Mouse (Mus musculus) megakaryocyte-erythroid progenitor cell, adult 5-6 weeks (primary cell): ENCODE results near the gene Vmn2r96. TPM values are rescaled to one million over a fixed set of nuclear protein-coding genes. Genes with fewer than 3 reads are reported as not detected.
"Not testable (repeated sequence)": the region's sequence is repeated elsewhere in the genome, so short reads cannot be mapped to it uniquely, and the experiment has no call there.

Experiments
- ATAC-seq: replicated peaks from 2 replicates; pipeline ENCODE4 v1.8.0; 2016; ENCODE audit warnings: mild to moderate bottlenecking, inconsistent platforms; ENCODE audit not compliant: severe bottlenecking, poor library complexity, low FRiP score, low TSS enrichment
- total RNA-seq, 2 experiments: library from RNA; stranded (forward) in 1 of 2; stranded (reverse) in 1 of 2; fragments of 200-1000, 215-1000 nt in 1 of 2; fragments of >200 nt in 1 of 2; fragmentation: Nextera tagmentation in 1 of 2; gene quantifications; 2 replicates each; pipeline ENCODE4 v1.2.3; 2014 to 2017

Vmn2r96 gene
- total RNA-seq (2014; fragmentation: Nextera tagmentation) (1.1 TPM in 1 of 2 replicates, not detected in the other), total RNA-seq (2017) (not detected in 2 replicates)

GRCm38 (mm10) chr17:18572851-18573250 is at the start of gene Vmn2r96:
Vmn2r96 (plus strand) TSS chr17:18573151.
- ATAC-seq: not testable (repeated sequence)

DNA sequence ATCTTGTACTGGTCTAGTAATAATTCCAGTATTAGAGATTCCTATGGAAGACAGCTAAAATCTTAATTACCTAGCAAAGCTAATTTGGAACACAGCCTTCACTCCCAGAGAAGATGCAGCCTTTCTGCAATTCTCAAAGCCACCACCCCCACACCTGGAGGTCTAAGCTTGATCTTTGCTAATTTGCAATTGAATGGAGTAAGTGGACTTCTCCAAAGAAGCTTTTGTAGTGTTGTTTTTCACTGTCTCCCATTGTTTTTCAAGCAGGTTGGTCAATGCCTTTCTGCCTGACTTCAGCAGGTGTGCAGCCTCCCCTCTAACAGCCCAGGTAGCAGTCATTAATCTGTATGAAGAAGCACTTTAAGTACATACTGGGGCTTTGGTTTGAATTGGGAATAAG is 49.6 kb upstream of the Vmn2r96 start:
- no peak for ATAC-seq

DNA sequence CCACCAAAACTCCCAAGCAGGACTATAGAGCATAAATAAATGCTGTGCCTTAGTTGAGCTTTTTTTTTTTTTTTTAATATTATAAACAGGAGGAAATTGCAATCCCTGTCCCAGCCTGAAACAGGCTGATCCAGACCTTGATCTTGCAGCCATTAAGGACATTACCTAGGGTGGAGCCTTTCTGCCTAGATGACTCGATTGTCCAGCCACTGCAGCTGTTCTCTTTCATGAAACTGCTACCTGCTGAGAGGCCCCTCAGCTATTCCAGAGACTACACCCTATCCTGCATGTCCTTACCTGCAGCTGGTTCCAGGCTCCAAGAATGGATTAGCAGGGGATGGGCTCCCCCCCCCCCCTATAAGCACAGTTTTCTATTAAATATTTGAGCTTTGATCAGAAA is 49.0 kb upstream of the Vmn2r96 start:
- no peak for ATAC-seq

DNA sequence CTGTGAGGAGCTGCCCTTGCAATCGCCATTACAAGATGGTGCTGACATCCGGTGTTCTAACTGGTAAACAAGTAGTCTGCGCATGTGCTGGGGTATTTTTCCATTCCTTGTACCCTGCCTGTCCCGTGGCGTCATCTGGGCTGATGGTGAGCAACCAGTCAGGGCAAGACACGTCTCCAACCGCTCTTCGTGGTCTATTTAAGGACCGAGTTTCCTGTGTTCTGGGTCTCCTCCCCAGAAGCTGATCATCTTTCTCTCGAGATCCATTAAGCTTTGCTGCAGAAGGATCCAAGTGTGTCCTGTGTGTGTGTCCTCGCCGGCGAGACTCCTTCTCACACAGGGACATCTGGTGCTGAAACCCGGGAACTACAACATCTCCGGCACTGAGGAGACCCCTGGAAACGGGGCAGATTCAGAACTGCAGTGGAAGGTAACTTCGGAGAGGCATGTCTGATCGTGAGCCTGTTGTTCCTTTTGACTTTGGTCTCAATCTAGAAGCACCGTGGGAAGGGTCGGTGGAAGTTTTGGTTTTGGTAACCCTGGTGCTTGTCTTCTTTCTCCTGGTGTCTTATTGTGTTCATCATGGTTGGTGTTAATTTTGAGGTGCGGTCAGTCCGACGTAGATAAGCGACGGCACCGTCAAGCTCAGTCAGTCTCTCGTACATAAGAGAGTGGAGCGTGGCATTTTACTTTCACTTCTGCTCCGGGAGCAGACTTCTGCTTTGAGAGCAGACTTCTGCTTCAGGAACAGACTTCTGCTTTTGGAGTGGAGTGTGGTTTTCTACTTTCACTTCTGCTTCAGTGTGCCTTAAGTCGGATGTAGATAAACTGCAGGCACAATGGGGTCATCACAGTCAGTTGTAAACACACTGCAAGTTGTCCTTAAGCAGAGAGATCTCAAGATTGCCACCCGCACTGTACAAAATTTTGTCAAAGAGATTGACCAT is 14.5 kb upstream of the Vmn2r96 start:
- not testable (repeated sequence) for ATAC-seq

DNA sequence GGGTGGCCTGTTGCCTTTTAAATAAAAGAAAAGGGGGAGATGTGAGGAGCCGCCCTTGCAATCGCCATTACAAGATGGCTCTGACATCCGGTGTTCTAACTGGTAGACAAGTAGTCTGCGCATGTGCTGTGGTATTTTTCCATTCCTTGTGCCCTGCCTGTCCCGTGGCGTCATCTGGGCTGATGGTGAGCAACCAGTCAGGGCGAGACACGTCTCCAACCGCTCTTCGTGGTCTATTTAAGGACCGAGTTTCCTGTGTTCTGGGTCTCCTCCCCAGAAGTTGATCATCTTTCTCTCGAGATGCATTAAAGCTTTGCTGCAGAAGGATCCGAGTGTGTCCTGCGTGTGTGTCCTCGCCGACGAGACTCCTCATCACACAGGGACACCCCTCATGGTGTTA is 6.8 kb upstream of the Vmn2r96 start:
- ATAC-seq: not testable (repeated sequence)

- ATAC-seq: not testable (repeated sequence)
Measured at GRCm38 (mm10) chr17:18615151-18615550, 42.2 kb downstream of the Vmn2r96 start.

DNA sequence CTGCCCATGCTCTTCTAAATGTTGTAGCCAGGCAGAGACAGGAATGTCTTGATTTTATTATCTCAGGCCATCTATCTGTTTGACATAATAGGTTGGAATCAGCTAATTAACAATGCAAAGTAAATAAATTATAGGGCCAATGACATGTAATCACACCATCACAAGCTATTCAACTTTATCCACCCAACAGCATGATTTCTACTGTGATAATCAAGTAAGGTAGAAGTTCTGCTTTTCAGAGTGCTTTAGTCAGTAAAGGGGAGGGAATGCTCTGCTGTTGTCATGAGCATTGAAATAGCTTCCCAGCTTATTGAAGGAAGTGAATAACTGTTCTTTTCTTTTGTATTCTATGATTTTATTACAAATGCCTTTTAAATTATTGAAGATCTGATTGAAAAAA is 53.6 kb downstream of the Vmn2r96 start:
- ATAC-seq: no peak

Other genes with a start within 250 kb of the Vmn2r96 start
- gene Vmn2r95, start 149.1 kb upstream of the Vmn2r96 start, total RNA-seq (2014; fragmentation: Nextera tagmentation): not detected in 2 replicates
- not detected in 2 replicates for gene Vmn2r95, start 149.1 kb upstream of the Vmn2r96 start, total RNA-seq (2017)